Mouse (Mus musculus) urinary bladder, adult 2 months (tissue): ENCODE results near the gene Yod1. TPM values are rescaled to one million over a fixed set of nuclear protein-coding genes. Genes with fewer than 3 reads are reported as not detected.

ENCODE experiments used
- DNase-seq: peaks from one replicate; pipeline ENCODE4 v3.0.0; 2022; ENCODE audit warnings: low spot score
- polyA plus RNA-seq: library from polyadenylated mRNA; depleted of rRNA; stranded (reverse); fragments of >200 nt; gene quantifications from 2 replicates; pipeline ENCODE4 v1.2.3, GENCODE M21; 2012

Yod1 gene
- polyA plus RNA-seq, 1 experiment = 3.9 TPM

DNA sequence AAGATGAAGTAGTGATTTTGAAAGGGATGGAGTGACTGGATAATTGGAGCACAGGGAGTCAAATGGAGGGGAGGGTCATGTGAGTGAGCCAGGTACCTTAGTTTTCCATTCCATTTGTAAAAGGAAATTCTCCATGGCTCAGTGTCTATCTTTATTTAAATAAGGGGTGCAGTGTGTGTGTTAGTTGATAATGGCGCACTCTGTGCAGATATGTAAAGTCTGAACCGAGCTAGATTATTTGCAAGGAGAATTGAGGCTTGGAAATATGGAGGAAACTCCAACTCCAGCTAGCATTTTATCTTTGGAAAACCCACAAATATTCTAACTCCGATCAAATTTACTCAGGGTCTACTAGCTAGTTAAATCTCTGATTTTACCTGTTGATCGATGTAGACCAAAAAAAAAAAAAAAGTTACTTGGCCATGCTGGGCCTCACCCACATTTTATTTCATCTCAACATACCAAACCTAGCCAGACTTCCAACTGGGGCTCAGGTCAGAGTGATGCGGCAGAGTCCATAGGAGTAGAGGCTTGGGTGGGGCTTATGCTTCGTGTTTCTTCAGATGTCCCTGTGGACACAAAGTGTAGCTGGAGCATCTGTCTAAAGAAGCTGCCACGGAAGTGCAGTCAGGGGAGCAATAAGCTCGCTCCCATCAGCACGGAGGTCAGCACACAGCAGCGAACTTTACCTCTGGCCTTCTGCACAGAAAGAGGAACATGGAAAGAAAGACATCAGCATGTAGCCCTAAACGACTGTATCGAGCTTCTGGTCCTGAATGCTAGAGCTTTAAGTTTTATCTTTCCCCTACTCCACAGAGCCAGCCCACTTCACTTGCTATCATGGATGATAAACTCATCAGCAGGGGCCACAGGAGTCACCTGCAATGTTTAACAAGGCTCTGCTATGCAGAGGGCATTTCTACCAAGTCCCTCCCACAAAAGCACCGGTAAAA lies 15.9 kb downstream of the Yod1 start:
- DNase-seq = no peak

DNA sequence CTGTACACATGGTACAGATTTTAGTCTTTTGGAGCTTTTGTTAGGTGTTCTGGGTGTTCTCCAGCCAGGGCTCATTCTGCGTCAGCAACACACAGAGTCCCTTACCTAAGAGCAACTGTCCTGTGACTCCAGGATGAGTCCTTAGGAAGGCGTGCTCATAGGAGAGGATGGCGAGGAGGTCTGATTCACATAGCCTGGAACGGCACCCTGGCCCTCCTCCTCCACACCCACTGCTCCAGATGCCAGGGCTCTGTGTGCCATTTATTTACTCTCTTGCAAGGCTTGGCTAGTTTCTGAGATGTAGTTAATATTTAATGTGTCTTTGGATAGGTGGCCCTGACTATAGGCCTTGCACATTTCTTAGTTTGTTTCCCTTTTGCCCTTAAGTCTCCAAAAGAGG lies 16.5 kb downstream of the Yod1 start:
- DNase-seq = no peak

GRCm38 (mm10) chr1:130734452-130734851 lies 17.3 kb downstream of the Yod1 start:
- DNase-seq = no peak

DNA sequence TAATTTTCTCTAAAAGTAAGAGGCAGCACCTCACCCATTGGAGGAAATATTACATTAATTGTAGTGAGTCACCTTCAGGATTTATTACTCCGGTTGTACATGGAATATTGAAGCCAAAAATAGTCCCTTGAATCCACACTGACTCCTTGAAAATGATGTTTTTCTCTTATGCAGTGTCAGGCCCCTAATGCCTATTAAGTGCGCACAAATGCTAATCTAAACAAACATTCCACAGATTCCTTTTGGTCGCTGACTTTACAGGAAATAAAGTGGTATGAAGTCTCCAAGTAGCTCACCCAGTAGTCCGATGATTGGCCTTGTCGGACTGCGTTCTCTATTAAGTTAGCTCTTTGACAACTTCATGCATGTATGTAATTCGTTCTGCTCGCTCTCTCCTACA lies 17.7 kb downstream of the Yod1 start:
- no peak for DNase-seq

DNA sequence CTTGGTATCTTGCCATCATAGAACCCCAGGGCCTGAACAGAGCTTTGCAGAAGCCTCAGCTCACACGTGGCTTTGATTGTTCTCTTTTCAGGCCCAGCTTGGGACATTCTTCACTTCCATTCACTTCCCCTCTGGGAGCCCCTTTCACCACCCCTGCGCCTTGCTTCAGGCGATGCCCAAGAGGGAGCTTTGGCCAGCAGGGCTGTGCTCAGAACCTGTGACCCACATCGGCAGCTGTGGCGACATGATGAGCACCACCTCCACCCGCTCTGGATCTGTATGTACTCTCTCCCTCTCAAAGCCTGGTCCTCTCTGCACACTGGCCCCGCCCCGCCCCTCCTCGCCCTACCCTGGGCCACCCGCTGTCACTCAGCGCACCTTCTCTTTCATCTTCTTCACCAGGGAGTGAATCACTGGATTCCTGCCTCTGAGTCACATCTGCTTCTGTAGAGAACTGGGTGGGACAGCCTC lies 20.3 kb downstream of the Yod1 start:
- DNase-seq = no peak

GRCm38 (mm10) chr1:130737916-130738315 lies 20.8 kb downstream of the Yod1 start:
- DNase-seq = no peak

DNA sequence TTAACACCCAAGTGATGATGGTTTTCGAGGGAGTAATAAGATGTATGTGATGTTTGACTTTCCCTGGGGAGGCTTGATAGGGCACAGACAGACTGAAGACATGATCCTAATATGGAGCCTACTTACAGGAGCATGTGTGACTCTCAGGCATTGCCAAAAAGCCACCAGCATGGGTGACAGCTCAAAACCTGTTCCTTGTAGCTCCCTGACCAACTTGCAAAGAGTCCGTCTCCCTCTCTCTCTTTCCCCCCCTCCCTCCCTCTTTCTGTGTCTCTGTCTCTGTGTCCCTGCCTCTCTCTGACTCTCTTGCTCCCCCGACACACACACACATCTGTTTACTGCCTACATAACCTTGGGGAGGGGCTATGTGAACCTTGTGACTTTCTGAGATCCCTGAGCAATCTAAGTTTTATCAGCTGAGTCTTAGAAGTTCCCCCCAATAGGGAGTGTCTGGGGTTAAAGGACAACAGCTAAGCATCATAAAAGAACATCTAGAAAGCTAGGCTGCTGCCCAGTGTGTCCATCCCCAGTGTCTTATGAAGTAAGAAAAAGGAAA lies 21.5 kb downstream of the Yod1 start:
- DNase-seq = no peak

DNA sequence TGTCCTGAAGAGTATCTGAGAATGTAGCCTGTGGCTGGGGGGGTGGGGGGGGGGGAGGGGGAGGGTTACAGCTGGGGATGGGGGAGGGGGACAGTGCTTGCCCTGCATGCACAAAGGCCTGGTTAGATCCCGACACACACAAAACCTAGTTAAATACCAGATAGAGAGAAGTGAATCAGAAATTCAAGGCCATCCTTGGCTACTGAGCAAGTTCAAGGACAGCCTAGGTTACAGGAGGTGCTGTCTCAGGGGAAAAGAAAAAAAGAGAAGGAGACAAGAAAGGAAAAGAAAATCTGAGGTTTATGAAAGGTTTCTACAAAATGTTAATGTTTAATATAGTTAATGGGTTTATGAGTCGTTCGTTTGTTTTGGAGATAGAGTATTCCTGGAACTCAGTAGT lies 22.5 kb downstream of the Yod1 start:
- DNase-seq = no peak

- DNase-seq = no peak
These were observed 23.1 kb downstream of the Yod1 start for GRCm38 (mm10) chr1:130740227-130740648.

DNA sequence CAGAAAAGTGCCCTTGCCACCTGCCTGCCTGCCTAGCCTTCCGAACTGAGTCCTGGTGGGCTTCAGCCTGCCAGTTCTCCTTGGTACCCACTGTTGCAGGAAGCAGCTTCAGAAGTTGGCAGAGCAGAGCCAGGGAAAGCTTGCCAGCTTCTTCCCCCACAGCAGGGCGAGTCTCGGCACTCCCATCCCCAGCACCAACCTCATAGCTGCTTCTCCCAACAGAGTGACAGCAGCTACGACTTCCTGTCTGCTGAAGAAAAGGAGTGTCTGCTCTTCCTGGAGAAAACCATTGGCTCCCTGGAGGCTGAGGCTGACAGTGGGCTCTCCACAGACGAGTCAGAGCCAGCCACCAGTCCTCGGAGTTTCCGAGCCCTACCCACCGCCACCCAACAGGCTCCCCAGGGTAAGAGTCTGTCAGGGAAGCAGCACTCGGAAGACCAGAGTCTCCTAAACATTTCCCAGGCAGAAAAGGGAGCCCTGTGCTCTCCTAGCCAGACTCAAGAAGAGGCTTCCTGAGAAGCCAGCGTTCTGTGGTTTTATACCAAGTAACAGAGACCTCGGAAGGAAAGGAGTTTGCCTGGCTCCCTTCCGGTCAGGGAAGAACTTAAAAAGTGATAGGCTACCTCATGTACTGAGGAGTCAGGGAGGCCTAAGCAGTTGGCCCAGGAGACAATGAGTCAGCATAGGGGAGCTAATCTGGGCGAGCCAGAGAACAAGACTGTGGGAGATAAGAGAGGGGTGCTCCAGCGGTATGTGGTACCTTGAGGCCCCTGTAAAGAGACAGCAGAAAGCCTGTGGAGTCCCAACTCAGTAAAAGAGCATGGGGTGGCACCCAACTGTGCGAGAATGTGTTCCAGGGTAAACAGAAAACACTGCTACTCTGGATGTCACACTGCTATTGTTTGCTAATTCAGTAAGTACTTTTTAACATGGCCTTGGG lies 23.9 kb downstream of the Yod1 start:
- no peak for DNase-seq

GRCm38 (mm10) chr1:130742201-130742600 lies 25.1 kb downstream of the Yod1 start:
- DNase-seq = no peak

- DNase-seq = no peak
These were observed 26.6 kb downstream of the Yod1 start for GRCm38 (mm10) chr1:130743775-130744174.

DNA sequence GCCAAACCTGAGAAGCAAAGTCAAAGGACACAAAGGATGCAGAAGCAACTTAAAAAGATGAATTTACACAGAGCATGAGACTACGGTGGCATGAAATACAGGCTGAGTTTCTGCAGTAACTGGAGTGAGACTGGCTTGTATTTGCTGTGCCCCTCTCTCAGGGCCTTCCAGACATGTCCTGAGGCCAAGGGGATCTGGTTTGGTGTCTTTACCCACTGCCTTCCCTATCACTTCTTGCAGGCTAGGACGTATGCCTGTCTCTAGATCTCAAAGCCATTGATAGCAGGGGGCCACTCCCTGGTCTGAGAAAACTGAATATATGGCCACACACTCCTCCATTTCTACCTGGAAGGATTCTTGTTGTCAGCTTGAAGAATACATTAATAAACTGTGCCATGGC lies 27.1 kb downstream of the Yod1 start:
- no peak for DNase-seq

DNA sequence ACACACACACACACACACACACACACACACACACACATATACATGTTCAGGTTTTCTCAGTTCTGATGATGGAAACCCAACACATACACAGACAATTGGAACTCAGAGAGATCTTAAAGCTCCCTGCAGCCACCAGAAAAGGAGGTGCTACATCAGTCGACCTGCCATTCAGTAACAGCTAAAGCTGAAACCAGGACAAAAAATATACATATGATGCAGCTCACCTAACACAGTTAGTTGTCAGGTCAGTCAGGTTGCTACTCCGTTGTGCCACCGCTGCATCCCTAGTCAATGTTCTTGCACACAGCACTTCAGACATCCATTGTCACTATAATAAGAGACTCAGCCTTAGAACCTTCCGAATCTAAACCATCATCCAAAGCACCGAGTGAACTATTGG lies 27.8 kb downstream of the Yod1 start:
- no peak for DNase-seq

DNA sequence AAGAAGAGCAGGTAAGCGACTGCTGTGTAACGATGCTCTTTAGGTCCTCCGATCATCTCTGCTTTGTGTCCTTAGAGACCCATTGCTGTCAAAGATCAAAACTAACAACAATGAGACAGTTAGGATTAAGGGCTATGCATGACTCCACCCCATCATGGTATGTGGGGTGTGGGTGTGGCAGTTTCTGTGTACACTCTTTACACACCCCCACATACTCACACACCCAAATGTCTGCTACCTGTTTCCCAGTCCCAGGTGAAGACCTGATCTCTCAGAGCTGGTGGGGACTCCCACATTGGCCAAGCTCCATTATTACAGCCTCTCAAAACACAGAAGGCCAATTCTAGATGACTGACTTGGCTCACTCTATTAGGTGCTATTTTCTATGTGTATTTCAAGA lies 28.5 kb downstream of the Yod1 start:
- DNase-seq = no peak

- no peak for DNase-seq
These were observed 29.7 kb downstream of the Yod1 start for GRCm38 (mm10) chr1:130746819-130747218.

DNA sequence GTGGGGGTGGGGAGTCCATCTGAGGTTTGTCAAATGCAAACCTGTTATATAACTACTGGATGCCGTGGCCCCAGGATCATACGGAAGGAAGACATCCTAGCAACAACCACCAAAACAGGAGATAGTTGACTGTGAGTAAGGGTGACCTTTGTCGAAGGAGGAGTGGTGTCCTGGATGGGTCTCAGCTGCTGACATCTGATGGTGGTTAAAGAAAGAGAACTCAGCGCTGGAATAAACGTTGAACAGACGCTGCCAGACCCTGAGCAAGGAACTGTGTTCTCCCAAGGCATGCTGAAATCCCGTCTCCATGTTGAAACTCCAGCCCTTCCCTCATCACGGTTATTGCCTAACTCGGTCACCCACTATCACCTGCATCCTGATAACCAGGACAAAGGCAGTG lies 42.6 kb downstream of the Yod1 start:
- no peak for DNase-seq

DNA sequence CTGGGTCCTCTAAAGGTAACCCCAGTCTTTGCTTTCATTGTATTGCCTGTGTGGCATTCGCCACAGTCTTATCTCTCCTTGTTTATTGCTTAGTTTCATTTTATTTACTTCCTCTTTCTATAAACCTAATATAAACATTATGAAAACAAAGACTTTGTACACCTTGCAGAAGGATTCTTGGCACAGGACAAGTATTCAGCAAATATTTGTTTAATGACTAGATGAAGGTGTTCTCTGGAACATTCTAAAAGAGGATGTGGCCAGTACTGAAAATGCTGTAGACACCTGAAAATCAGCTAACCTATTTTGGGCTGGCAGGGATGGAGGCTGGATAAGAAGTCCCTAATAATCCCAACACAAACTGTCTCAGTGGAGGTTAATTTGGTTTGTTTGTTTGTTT lies 44.5 kb downstream of the Yod1 start:
- DNase-seq = no peak

DNA sequence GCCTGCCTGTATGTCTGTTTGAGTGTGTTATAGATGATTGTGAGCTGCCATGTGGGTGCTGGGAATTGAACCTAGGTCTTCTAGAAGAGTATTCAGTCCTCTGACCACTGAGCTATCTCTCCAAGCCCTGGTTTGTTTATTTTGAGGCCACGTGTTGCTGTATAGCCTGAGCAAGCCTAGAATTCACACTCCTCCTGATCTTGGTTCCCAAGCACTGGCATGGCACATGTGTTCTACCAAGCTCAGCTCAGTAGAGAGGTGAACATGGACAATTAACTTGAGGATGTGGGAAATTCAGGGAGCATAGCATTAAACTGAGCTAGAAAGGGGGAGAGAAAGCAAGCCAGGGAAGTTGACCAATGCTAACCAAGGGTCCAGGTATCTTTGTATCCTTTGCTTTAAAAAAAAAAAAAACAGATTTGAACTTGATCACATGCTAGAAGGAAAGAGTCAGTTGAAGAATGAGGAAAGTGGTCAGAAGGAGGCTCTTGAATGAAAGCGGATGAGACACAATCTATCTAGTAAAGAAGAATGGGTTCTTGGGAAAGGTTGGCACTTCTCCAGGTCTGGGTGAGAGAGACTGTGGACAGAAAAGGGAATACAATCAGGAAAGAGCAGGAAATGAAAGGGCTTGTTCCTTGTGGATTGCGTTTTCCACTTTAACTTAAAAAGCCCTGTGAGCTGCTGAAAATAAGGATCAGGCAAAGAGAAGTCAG lies 45.1 kb downstream of the Yod1 start:
- no peak for DNase-seq

GRCm38 (mm10) chr1:130764027-130764461 lies 46.9 kb downstream of the Yod1 start:
- DNase-seq = no peak

DNA sequence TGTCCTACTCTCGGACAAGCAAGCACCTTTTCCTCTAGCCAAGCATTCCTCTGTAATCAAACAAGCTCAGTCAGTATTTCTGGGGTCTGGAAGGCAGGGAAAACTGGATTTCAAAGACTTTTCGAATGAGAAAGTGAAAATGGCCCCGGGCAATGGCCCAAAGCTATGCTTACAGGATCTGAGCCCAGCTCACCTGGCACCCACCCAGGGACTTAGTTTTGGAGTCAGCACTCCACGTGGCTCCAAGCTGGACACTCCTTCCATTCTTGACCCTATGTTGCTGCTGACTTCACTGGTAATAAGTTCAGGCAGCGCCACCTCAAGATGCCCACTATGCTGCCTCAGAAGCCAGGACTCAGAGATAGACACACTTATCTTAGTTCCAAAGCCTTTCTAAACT lies 49.9 kb downstream of the Yod1 start:
- no peak for DNase-seq
